Comparison of ENCODE assay signal across 7 mouse cellular contexts in genomic region chr2:130839874-130840661, GRCm38 (mm10).
DNase-seq lines count a peak whose midpoint lies in the region; ATAC-seq lines count a peak whose summit lies in the region.

No protein-coding gene starts in this region.

- H3K27ac ChIP-seq in embryonic facial prominence, embryonic 11.5 days (replicated peaks; ENCODE audit: low read depth, low read length), result peak overlapping the region; percentile 97
- H3K27ac ChIP-seq in limb, embryonic 10.5 days, result peak overlapping the region; percentile 98
- peak overlapping the region; percentile 95 for H3K27ac ChIP-seq in midbrain, embryonic 12.5 days (replicated peaks)

- H3K36me3 ChIP-seq in embryonic facial prominence, embryonic 11.5 days (replicated peaks; ENCODE audit: control insufficient read depth, insufficient read depth, low read depth, low read length), result no peaks in the 10 kb centered on the region
- H3K36me3 ChIP-seq in limb, embryonic 10.5 days, result peaks cover 8% of the 10 kb centered on the region
- H3K36me3 ChIP-seq in midbrain, embryonic 12.5 days, result peaks cover 14% of the 10 kb centered on the region; the same call in 1 of the 2 replicates

- peak overlapping the region; percentile 96 for H3K4me2 ChIP-seq in embryonic facial prominence, embryonic 11.5 days (ENCODE audit: low read depth, low read length)
- H3K4me2 ChIP-seq in midbrain, embryonic 12.5 days (replicated peaks), result peak overlapping the region; percentile 68

- peak overlapping the region; percentile 92 for H3K9ac ChIP-seq in embryonic facial prominence, embryonic 11.5 days (replicated peaks; ENCODE audit: low read length)
- peak overlapping the region; percentile 87 for H3K9ac ChIP-seq in midbrain, embryonic 12.5 days (replicated peaks)

- H3K27me3 ChIP-seq in embryonic facial prominence, embryonic 11.5 days (ENCODE audit: control insufficient read depth, insufficient read depth, low read length), result no peaks in the 10 kb centered on the region
- H3K27me3 ChIP-seq in limb, embryonic 10.5 days (ENCODE audit: low read depth, poor library complexity, severe bottlenecking), result 0 out of 2 replicates have a peak, but pooled peaks cover 7% of the 10 kb centered on the region
- no peaks in the 10 kb centered on the region for H3K27me3 ChIP-seq in midbrain, embryonic 12.5 days

- peak overlapping the region; percentile 90 for H3K4me3 ChIP-seq in embryonic facial prominence, embryonic 11.5 days (ENCODE audit: low read depth, low read length)
- H3K4me3 ChIP-seq in limb, embryonic 10.5 days, result peak overlapping the region; percentile 98
- peak overlapping the region; percentile 68 for H3K4me3 ChIP-seq in midbrain, embryonic 12.5 days

- no peaks in the 10 kb centered on the region for H3K9me3 ChIP-seq in embryonic facial prominence, embryonic 11.5 days (replicated peaks; ENCODE audit: control insufficient read depth, low read length)
- no peaks in the 10 kb centered on the region for H3K9me3 ChIP-seq in limb, embryonic 10.5 days (replicated peaks)
- no peaks in the 10 kb centered on the region for H3K9me3 ChIP-seq in midbrain, embryonic 12.5 days

- H3K4me1 ChIP-seq in embryonic facial prominence, embryonic 11.5 days (ENCODE audit: control insufficient read depth, insufficient read depth, low read length), result no peaks in the 10 kb centered on the region
- peaks cover 22% of the 10 kb centered on the region for H3K4me1 ChIP-seq in limb, embryonic 10.5 days
- H3K4me1 ChIP-seq in midbrain, embryonic 12.5 days, result peaks cover 20% of the 10 kb centered on the region

- peak; percentile 86 for DNase-seq in adrenal gland, postnatal 25 days
- DNase-seq in embryonic facial prominence, embryonic 11.5 days (ENCODE audit: low spot score), result peak; percentile 90
- peak; percentile 85 to 87 for DNase-seq in heart, adult 18-20 months
- DNase-seq in kidney, adult 18-20 months, result peak; percentile 91
- peak; percentile 90 for DNase-seq in limb, embryonic 10.5 days (ENCODE audit: low spot score)
- peak; percentile 32 for DNase-seq in skeletal muscle tissue, adult 2 months (ENCODE audit: low read depth, low spot score)

- peak; percentile 91 for ATAC-seq in embryonic facial prominence, embryonic 11.5 days (replicated peaks; ENCODE audit: insufficient number of reproducible peaks, low FRiP score, low TSS enrichment, low read depth)
- peak; percentile 88 for ATAC-seq in midbrain, embryonic 12.5 days (ENCODE audit: low FRiP score, low read depth)

- under 1% methylated on average over 63 of the region's 77 CpGs for WGBS in embryonic facial prominence, embryonic 11.5 days
- under 1% methylated on average over 76 of the region's 77 CpGs for WGBS in limb, embryonic 10.5 days
- under 1% methylated on average over 66 of the region's 77 CpGs for WGBS in midbrain, embryonic 12.5 days

Comparison
In these comparisons a context has a peak if more than half of its experiments do, and no peak if none do; other contexts are left out.
1. Peak in every context shown above with its lines: DNase-seq, ATAC-seq, H3K4me3 ChIP-seq and H3K27ac ChIP-seq.
2. DNase-seq: peak in every context shown above with its lines; median percentile 91 in kidney, adult 18-20 months; 90 in embryonic facial prominence, embryonic 11.5 days; 90 in limb, embryonic 10.5 days; 86 in adrenal gland, postnatal 25 days; 86 in heart, adult 18-20 months; 32 in skeletal muscle tissue, adult 2 months.